Mouse (Mus musculus) B cell, adult (primary cell): ENCODE results near the gene Scgb1b18. TPM values are rescaled to one million over a fixed set of nuclear protein-coding genes. Genes with fewer than 3 reads are reported as not detected.

ENCODE experiments used
- total RNA-seq: library from RNA; stranded (reverse); gene quantifications from 4 replicates; pipeline ENCODE4 v1.2.4, GENCODE M21; 2023; ENCODE audit not compliant: inconsistent age

Scgb1b18 gene
- not detected in 4 replicates for total RNA-seq

DNA sequence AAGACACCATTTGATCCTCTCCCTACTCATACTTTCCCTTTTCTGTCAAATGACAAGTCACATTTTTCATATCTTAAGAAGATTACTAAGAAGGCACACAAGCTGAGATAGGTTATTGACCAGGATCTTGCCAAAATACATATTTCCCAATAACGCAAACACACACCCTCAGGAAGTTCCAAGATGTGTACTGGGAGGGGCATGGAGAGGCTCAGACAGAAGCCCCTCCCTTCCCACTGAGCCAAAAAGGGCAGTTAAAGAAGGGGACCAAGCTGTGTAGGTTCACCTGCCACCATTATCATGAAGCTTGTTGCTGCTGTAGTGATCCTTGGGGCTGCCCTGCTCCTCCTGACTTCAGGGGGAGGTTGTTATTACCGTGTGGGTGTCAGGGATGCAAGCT lies at the start of gene Scgb1b18:
TSS of gene Scgb1b18 (plus strand) at position 301 of the 400 bp plus-strand sequence.

DNA sequence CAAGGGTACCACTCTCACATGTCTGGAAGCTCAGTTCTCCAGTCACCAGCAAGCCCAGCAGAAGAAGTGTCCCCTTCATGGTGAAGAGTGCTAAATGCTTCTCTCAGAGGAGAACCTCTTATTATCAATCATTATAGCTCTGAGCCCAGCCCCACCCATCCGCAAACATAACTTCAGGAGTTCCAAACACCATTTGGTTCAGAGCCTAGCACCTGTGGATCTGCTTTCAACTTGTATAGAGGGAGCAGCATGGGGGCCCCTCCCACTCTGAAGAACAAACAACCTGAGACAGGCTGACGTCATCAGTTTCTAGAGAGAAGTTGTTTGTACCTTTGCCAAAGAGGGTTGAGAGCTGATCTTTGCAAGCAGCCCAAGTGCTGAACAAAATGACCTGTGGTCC lies 11.6 kb upstream of the Scgb1b18 start, which contains the start of gene Scgb2b18:
TSS of gene Scgb2b18 (minus strand) at position 101 of the 400 bp plus-strand sequence.

Other genes starting within 250 kb of the Scgb1b18 start
- gene Scgb2b17, start 129.0 kb upstream of the Scgb1b18 start, total RNA-seq = not detected in 4 replicates
- not detected in 4 replicates for gene Scgb1b17, start 122.1 kb upstream of the Scgb1b18 start, total RNA-seq
- gene Scgb2b18, start 11.7 kb upstream of the Scgb1b18 start, total RNA-seq = not detected in 4 replicates
- not detected in 4 replicates for gene Scgb2b19, start 94.8 kb downstream of the Scgb1b18 start, total RNA-seq
- gene Scgb1b19, start 101.7 kb downstream of the Scgb1b18 start, total RNA-seq = not detected in 4 replicates
- not detected in 4 replicates for gene Scgb2b20, start 180.8 kb downstream of the Scgb1b18 start, total RNA-seq
- not detected in 4 replicates for gene Scgb1b20, start 187.7 kb downstream of the Scgb1b18 start, total RNA-seq